Mouse (Mus musculus): ENCODE results near the gene Ccdc149.

The Ccdc149 gene

DNA sequence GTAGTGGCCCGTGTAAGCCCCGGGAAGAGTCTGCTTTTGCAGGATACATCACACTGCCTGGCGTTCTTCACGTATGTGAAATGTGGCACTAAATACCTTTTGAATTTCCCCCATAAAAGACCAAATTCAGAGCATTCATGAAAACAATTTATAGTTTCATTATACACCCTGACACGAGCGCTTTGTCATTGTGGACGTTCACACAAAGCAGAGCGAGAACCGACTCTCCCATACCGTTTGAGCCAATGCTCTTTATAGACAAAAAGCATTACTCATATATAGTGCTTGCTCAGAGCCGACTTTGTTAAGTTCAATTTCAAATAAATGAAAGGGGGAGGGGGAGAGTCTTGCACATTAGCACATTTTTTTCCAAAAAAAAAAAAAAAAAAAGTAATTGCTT is 31.0 kb downstream of the Ccdc149 start:
- DNase-seq (ENCODE audit: low spot score), result no peak

DNA sequence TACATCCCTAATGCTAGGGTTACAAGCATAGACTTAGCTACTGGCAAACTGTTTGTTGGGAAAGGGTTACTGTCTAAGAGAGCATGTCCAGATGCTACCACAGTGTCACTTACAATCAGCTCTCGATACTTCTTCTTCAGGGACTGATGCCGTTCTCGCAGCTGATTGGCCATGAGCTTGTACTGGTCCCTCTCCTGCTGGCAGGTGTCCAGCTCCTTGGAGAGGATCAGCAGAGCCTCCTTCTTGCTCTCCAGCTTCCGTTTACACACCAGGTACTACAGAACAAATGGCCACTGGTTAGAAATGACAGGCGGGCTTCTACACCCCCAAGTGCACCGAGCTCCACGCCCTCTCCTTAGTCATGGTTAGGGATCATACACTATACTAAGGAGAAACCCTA is 32.4 kb downstream of the Ccdc149 start:
- DNase-seq (ENCODE audit: low spot score), result no peak

DNA sequence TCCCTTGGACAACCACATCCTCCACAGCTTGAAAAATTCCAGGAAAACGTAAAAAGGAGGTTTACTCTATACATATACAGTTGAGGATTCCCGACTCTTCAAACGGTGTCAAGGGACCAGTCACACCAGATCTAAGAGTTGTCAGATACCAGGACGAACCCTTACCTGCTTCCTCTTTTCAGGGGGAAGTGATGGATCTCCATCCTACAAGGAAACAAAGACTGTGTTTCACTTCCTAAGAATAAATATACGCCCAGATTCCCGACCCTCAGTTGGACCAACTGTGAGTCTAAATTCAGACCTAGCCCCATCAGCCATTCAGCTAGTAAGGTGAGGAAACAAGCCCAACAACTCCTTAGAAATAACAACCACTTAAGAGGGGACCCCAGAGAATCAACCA is 35.8 kb downstream of the Ccdc149 start:
- DNase-seq (ENCODE audit: low spot score), result no peak

DNA sequence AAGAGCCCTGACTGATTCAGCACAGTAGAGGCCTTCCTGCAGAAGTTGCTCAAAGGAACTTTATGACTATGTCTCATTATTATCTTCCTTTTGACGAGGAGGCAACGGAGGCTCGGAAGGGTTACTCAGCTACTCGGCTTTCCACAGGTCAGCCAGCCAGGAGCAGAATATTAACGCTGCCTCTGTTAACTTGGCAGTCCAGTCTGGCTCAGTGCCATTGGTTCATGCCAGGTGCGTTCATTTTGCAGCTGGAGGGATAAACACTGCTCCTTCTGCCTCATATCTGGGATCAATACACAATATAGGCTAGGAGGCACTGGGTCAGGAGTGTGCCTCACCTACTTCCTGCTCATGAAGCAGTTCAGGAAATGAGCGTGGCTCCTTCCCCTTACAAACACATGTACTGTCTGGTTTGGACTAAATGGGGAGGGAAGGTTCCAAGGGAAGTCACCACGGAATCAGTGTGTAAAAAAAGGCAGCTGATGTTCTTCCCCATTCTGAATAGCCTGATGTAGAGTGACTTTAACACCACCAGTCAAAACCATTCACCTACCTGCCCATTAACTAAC is 40.0 kb downstream of the Ccdc149 start:
- DNase-seq (ENCODE audit: low spot score), result no peak

DNA sequence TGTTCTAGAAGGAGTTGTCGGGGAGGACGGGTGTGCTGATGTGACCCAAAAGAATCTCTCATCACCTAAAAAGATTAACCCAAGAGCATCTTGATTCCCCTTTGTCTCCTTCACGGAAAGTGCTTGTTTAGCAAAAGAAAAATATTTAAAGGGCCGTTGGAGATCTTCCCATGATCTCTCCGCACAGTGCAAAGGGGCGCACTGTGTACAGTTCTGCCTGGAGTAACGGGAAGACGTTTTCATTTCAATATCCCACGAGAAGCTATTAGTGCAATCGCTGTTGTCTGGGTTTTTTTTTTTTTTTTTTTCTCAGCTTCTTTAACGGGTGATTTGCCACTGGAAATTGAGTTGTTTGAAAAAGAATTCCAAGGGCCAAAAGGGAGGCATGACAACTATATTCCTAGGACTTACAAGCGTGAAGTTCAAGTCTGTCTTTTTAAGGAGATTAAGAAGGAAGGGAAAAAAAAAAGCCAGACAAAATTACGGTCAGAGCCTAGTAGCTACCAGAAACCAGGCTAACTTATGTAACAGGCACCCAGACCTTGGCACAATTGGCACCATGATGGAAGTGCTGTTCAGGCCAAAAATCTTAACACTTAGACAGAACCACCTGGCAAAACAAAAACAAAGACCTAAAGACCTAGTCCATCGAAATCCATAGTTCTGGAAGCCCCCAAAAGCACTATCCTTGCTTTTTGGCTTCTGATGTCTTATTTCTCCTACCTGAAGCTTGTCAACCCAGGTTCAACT is 41.4 kb downstream of the Ccdc149 start:
- DNase-seq (ENCODE audit: low spot score), result no peak

DNA sequence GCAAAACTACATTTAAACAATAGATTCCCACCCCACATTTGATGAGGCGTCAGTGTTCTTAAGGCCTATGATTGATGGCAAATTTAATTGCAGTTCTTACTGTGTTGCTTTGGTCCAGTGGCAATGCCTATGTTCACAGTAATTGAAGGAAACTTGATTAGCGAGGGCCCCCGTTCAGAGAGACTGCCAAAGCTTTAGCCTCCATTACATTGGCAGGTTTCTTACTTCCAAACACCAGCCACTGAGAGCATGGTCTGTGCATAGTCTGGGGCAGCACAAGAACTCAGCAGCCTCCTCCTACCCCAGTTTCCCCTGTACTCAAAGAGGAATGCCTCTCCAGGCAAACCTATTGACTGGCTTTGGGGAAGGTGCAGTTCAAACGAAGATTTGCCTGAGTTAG is 42.7 kb downstream of the Ccdc149 start:
- DNase-seq (ENCODE audit: low spot score), result no peak

DNA sequence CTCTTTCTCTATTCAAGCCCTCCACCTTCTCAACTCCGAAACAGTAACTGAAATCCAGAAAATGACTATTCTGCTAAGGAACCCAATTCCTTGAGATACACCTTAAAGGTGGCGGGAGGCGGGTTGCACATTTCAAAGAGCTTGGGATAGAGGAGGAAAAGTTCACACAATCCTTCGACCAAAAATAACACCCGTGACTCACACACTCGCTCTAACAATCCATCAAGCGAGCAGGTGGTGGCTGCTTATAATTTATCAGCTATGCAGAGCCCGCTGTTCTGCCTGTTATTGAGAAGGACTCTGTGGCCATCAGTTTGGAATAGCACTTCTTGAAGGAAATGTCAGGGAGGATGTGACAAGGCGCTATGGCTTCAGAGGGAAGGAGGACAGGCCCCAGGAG is 45.5 kb downstream of the Ccdc149 start:
- peak; percentile 27 for DNase-seq (ENCODE audit: low spot score)

DNA sequence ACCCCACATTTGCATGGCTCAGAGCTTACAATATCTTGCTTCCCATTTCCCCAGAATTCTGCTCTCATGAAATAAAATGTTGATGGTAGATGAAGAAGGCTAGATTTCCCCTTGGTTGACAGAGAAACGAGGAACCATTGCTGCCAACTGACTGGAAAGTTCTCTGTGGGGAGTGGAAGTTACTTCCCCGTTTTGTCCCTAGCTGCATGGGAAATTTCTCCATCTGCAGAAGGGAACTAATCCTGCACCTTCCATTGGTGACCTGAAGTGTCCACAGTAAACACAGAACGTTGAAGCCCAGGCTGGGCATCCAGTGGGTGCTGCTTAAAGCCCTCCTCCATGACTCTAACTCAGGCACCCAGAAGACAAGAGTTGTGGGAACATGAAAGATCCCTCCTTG is 47.4 kb downstream of the Ccdc149 start:
- DNase-seq (ENCODE audit: low spot score), result no peak

DNA sequence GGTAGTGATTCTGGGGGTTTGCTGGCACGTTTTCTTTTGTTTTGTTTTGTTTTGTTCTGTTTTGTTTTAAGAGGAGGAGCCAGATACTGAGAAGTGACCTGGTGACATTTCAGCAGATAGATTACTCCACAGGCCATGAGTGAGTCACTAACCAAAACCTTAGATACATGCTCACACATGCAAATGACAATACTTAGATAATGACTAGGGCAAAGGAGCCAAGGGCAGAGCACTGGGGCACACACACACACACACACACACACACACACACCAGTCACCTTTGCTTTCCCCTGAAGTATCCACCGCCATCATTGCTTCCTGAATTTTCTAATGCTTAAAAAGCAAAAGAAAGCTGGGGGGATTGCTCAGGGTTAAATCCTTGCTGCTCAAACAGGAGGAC is 54.8 kb downstream of the Ccdc149 start:
- no peak for DNase-seq (ENCODE audit: low spot score)

DNA sequence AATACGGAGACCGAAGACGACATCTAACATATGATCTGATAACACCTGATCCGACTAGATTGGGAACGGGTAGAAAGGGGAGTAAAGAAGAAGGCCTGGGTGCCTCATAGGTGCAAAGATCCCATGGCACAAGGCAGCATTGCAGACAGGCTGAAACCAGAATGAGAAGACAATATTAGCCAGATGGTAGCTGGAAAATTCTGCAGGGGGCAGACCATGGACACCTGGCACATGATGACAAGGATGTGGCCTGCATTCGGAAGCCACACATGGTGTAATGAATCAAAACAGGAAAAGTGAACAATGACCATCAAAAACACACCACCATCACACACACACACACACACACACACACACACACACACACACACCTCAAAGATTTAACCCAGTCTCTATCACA is 55.4 kb downstream of the Ccdc149 start:
- no peak for DNase-seq (ENCODE audit: low spot score)

DNA sequence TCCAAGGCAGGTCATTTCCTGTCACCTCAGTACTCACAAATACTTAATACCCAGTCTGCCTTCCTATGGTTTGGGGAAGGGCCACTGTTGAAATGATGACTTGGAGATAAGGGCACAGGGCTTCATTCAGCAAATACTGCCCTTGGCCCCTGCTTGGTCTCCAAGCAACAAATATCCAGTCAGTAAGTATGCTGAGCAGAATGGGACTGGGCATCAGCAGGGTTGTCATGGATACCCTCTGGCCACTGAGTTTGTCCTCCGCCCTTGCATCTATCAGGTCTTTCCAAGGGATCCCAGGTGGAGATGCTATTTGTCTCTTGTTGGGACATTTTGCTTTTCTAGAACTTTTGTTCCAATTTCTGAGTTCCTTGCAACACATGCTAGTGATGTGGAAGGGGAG is 56.1 kb downstream of the Ccdc149 start:
- DNase-seq (ENCODE audit: low spot score), result no peak

DNA sequence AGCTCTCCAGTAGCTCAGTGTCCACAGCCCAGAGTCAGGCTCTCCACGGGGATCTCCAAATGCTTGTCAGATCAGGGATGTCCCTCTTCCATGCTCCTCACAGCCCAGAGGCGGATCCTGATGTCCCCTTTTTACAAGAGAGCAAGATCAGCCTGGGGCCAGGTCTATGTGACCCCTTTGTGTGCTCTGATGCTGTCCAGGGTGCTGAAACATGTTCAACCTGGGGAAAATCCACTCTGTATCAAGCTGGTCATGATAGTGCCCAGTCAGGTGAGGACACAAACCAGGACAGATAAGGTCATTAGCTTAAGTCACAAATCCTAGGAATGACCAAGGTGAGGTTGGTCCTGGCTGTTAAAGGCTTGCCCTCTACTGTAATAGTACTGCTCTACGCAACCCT is 59.8 kb downstream of the Ccdc149 start:
- DNase-seq (ENCODE audit: low spot score), result no peak

DNA sequence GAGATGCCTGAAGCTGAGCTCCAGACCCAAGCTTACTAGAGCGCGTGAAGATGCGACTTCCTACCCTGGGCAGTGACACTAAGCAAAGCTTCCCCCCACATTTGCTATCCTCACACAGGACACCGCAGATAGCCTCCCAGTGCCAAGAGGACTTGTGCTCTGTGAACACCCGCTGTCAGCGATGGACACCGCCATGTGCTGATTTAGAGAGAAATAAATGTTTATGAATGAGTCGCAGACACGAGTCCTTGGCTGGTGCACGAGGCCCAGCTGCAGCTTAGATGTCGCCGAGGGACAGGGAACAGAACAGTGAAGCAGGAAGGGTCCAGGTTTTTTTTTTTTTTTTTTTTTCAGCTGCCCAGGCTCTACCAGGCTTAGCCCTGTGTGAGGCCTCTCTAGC is 61.1 kb downstream of the Ccdc149 start:
- no peak for DNase-seq (ENCODE audit: low spot score)

DNA sequence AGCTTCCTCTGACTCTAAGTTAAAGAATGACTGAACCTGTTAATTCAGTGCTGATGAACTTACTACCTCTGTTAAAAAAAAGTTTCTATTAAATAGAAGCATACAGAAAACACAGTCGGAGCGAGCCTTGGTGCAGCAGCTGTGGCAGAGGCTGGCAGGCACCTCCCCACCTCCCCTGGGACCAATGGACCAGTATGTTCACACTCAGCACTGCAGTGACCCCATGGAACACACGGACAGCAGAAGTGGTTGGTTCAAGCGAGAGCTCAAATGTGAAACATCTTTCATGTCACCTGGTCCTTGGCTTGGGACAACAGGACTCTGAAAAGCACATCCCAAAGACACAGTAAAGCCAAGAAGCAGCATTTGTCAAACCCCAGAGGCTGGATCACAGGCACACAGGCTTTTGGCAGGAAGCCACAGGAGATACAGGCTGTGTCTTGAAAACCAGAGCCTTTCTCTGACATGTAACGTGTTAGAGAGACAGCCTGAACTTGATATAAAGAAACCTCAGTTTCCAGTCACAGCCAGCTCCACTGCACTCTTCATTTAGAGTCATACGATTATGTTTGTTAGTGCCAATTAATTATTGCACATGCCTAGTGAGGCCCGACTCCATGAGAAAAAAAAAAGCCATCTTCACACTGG is 62.5 kb downstream of the Ccdc149 start:
- DNase-seq (ENCODE audit: low spot score), result no peak

DNA sequence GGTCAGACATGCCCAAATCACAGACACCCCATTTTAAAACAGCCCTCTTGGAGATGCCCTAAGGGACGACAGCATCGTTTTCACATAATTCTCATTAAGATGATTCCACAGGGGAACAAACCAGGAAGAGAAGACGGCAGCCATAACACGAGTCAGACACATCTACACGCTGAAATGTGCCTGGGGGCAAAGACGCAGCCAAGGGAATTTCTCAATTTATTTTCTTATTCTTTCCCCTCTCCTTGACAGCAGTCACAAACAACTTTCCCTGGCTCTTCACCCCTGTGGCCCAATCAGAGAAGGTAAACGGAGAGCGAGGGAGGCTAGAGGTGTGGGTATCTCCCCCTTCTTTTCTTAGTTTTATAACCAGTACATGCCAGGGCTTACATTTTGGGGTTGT is 66.9 kb downstream of the Ccdc149 start:
- DNase-seq (ENCODE audit: low spot score), result no peak

DNA sequence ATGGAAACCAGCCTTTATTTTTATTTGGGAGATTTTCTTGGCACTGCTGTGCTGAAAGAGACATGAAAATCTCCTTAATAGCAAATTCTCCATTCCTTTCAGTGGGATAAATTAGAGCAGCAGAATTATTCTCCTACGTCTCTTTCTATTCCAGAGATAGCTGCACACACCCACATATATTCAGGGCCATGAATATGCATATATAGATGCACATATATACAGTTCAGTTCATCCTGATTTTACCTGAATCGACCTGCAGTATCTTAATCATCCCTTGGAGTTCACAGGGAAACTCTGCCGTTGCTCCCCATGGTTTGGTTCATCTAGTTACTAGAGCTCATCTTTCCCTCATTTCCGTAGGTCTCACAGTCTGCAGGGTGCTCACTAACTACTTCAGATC is 77.6 kb downstream of the Ccdc149 start:
- DNase-seq (ENCODE audit: low spot score), result no peak

DNA sequence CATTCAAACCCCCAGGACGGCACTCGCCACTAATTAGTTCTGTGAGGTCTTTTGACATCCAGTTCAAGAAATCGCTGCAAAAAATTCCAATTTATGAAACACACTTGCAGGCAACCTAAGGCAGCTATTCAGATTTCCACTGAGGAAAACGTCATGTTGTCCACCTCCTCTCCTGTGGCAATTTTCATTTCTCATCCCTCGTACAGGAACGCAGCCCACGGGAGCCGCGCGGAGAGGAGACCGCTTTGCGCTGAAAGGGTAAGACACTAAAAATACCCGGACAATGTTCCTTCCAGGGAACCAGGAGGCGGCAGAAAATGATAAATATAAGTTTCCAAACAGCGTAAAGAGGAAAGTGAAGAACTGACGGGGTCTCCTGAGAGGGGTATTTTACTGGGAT is 79.8 kb downstream of the Ccdc149 start:
- DNase-seq (ENCODE audit: low spot score), result no peak

DNA sequence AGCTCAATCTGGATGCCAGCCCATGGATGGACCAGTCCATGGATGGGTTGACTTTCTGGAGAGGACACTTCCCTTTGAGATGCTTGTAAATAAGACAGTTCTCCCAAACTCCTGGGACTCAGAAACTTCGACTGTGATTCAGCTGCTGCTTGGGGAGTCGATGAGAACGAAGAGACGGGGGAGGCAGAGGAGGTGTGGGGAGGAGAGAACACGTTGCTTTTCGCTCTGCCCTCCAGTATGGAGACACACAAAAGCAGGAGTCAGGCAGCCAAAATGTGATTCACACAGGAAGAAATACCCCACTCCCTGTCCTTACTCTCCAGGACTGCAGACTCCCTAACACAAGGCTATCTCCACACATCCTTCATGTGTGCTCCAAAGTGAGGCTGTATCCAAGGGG is 80.9 kb downstream of the Ccdc149 start:
- no peak for DNase-seq (ENCODE audit: low spot score)

DNA sequence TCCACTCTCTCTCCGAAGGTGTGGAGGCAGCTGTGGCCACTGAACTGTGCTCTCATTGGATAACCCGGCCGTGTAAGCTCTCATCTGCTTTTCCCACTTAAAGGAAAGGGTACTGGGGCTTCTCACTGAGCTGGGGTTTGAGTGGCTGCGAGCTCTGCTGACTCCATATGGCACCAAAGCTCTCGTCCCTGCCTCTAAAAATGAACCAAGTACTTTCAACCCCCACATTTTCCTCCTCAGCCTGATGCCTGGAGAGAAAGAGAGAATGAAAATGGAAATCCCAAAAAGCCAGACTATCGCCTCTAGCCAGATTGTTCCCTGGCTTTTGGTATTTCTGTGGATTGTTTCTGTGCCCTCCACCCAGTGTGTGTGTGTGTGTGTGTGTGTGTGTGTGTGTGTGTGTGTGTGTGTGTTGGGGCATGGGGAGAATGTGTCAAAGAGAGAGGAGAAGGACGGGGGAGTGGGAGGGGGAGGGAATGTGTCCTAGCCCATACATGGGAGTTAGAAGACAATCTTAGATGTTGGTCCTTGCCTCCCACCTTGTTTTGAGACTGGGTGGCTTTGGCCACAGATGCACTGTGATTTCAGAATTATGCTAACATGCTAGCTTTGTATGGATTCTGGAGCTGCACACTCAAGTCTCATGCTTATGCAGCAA is 83.1 kb downstream of the Ccdc149 start:
- DNase-seq (ENCODE audit: low spot score), result no peak

DNA sequence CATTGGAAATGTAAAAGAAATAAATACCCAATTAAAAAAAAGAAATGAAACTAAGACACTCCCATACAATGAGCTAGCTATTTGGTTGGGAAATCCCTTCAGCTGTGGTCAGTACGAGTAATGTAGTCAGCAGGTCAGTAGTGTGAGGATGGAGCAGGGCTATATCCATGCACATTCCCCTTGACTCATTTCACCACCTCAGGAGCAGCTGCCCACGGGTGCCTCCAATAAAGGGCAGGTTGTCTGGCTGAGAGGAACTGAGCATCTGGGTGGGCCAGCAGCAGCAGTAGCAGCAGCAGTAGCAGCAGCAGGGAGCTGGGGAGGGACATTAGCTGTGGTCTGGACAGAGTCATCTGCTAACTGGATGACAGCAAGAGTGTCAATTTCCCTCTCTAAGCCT is 85.3 kb downstream of the Ccdc149 start:
- no peak for DNase-seq (ENCODE audit: low spot score)

DNA sequence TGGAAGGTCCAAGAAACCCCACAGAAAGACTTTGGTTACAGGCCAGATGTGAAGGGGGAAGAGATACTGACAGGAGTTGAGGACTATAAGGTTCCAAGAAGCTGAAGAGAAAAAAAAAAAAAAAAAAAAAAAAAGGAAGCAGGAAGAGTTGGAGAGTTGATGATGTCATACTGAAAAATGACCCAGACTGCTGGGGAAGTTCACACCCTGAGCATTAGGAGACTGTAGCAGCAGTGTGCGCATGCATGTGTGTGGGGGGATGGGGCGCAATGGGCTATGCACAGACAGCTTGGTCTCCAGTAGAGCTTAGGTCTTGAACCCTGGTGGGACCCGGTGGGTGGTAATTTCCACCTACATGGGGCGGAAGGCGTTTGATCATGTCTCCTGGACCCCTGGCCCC is 87.6 kb downstream of the Ccdc149 start:
- DNase-seq (ENCODE audit: low spot score), result no peak

DNA sequence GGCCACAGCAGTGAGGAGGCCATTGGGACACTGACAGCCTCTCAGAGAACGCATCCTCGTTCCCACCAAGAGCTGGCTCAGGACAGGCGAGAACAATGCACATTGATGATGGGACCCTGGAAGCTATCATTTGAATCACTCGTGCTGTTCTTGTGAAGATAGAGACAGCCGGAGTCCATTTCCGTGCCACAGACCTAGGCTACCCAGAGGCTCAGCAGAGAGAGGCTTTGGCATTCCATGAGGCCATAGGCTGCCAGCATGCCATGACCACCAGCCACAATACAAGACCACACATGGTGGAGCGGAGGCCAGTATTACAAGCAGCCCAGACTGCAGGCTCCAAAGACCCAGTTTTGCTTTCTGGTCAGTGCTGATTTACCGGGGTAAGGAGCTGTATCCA is 88.5 kb downstream of the Ccdc149 start:
- DNase-seq (ENCODE audit: low spot score), result no peak

DNA sequence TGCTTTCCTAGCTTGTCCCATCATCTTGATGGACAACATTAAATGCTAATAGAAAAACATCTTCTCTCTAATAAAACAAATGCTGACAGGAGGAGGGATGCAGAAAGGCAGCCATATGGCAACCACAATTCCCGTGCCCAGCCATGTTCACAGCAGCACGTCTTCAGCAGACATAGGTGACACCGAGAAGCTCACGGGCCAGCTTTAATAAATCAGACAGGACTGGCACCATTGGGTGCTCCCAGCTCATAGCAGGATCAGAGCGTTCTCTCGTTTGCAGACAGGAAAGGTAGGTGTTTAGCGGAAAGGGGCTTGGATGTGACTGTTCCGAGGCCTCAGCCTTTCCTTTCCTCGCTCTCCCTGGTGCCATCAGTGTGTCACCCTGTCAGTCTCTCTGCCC is 95.5 kb downstream of the Ccdc149 start:
- no peak for DNase-seq (ENCODE audit: low spot score)
